Mouse (Mus musculus) C2C12 (cell line): ENCODE measurements around the gene Cyp1b1.

Experiments used
- CEBPB ChIP-seq: IDR thresholded peaks from one replicate; pipeline ENCODE4 v1.6.1; 2011; ENCODE audit warnings: low read depth, mild to moderate bottlenecking, control low read depth, moderate library complexity
- CTCF ChIP-seq: IDR thresholded peaks from one replicate; pipeline ENCODE4 v1.5.1; 2011; ENCODE audit not compliant: control insufficient read depth, insufficient read depth, insufficient read length

- no peak for TF ChIP-seq CTCF
- TF ChIP-seq CEBPB: no peak
Observed at GRCm38 (mm10) chr17:79658863-79659262, 56.0 kb downstream of the Cyp1b1 start.
